Mouse (Mus musculus): ENCODE measurements around the gene Epb41l1. TPM values are rescaled to one million over a fixed set of nuclear protein-coding genes. Genes with fewer than 3 reads are reported as not detected.

Gene Epb41l1
- polyA plus RNA-seq, 1 experiment from 2014 or later = 4.2 TPM

DNA sequence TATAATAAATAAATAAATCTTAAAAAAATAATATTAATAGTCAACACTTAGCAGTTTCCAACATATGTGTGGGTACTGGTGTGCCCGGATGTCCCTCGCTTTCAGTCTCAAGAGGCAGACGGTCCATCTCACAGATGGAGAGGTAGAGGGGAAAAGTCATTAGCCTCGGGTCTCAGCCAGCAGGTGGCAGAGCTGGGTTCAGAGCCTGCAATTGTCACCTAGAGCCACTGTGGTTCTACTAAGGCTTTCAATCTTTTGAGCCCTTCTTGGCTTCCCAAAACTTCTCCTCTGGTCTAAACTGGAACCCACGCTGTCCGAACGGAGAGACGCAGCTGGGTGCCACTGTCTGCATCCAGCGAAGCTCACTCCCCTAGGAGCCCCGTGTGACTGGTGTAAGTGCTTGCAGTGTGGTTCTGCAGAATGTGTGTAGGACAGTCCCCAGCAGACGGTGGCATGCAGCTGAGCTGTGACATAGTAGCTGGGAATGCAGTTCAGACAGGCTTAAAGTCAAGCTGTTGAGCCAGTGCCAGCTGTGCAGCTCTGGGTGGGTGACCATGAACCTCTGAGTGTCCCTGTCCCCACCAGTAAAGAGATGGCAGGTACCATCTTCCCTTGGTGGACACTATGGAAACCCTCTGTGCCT, 163.6 kb downstream of the Epb41l1 start:
- Histone ChIP-seq H3K4me1 (replicated peaks; ENCODE audit: control insufficient read depth, insufficient read depth, low read length) (no peaks in the 10 kb centered on the region), H3K4me2 (ENCODE audit: low read length) (no peak overlapping the region), H3K9ac (ENCODE audit: low read length) (no peak overlapping the region), H3K27ac (ENCODE audit: low read depth) (no peak overlapping the region), H3K4me3 (ENCODE audit: low read depth, low read length) (no peak overlapping the region), H3K27me3 (replicated peaks; ENCODE audit: control insufficient read depth, insufficient read depth, low read length) (no peaks in the 10 kb centered on the region), H3K36me3 (ENCODE audit: control insufficient read depth, insufficient read depth, low read length) (no peaks in the 10 kb centered on the region), H3K9me3 (ENCODE audit: control insufficient read depth, low read length) (no peaks in the 10 kb centered on the region)
- WGBS = 62% methylated on average over 11 of the region's 11 CpGs
- ATAC-seq (replicated peaks; ENCODE audit: low FRiP score, low TSS enrichment, low read depth) = no peak
- DNase-seq (ENCODE audit: low spot score) = no peak

DNA sequence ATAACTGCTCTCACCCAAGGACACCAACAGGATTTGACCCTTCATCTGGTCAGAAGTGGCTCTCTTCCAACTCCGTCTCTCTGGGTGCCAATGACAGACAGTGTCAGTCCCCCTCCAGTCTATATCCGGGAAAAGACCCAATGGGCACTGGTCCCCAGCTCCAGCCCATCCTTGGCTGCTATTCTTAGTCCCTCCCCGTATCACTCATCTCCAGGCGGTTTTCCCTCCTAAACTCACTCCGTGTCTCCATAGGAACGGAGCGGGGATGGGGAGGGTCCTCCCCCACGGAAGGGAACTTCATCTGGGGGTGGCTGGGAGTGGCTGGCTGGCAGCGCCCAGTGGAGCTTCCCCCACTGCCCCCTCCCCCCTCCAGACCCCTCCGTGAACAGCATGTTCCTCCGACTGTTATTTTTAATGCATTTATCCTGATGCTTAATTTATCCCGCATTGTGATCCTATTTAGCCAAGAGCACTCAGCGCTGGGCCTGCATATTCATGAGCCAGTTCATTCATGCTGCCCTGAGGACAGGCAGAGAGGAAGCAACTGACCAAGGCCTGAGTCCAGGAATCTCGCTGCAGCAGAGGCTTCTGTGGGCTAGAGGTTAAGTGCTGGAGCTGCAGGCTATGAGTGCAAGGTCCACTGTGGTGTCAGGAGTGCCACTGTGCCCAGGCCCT, 164.2 kb downstream of the Epb41l1 start:
- Histone ChIP-seq H3K4me2 (ENCODE audit: low read length) (no peak overlapping the region), H3K27me3 (replicated peaks; ENCODE audit: control insufficient read depth, insufficient read depth, low read length) (no peaks in the 10 kb centered on the region), H3K4me3 (ENCODE audit: low read depth, low read length) (no peak overlapping the region), H3K9me3 (ENCODE audit: control insufficient read depth, low read length) (no peaks in the 10 kb centered on the region), H3K9ac (ENCODE audit: low read length) (no peak overlapping the region), H3K36me3 (ENCODE audit: control insufficient read depth, insufficient read depth, low read length) (no peaks in the 10 kb centered on the region), H3K27ac (ENCODE audit: low read depth) (no peak overlapping the region), H3K4me1 (replicated peaks; ENCODE audit: control insufficient read depth, insufficient read depth, low read length) (no peaks in the 10 kb centered on the region)
- 49% methylated on average over 14 of the region's 14 CpGs for WGBS
- no peak for DNase-seq (ENCODE audit: low spot score)
- no peak for ATAC-seq (replicated peaks; ENCODE audit: low FRiP score, low TSS enrichment, low read depth)

DNA sequence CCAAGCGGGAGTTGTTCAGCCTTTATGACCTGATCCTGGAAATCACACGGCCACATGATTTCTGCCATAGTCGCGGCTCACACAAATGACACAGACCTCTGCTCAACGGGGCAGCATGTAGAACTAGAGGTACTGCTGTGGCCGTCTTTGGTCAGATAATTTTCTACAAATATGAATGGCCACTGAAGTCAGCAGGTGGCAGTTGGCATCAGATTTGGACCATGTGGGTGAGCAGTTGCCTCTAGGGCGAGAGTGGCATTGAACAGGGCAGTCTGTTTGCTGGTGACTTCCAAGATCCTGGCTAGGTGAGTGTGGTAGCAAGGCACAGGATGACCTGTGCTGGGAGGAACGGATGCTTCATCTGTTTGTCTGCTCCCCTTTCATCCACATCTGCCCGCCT, 168.8 kb downstream of the Epb41l1 start:
- ATAC-seq (replicated peaks; ENCODE audit: low FRiP score, low TSS enrichment, low read depth) (no peak), DNase-seq (ENCODE audit: low spot score) (no peak)
- Histone ChIP-seq H3K9ac (ENCODE audit: low read length) (no peak overlapping the region), H3K4me2 (ENCODE audit: low read length) (no peak overlapping the region), H3K4me1 (replicated peaks; ENCODE audit: control insufficient read depth, insufficient read depth, low read length) (no peaks in the 10 kb centered on the region), H3K4me3 (ENCODE audit: low read depth, low read length) (no peak overlapping the region), H3K36me3 (ENCODE audit: control insufficient read depth, insufficient read depth, low read length) (no peaks in the 10 kb centered on the region), H3K9me3 (ENCODE audit: control insufficient read depth, low read length) (no peaks in the 10 kb centered on the region), H3K27me3 (replicated peaks; ENCODE audit: control insufficient read depth, insufficient read depth, low read length) (no peaks in the 10 kb centered on the region), H3K27ac (ENCODE audit: low read depth) (no peak overlapping the region)
- 92% methylated on average over 9 of the region's 9 CpGs for WGBS

Small RNA genes lying within 50 kb of the gene (microRNA-seq; reads per million reads assigned to microRNA genes)
- not detected for gene Gm22758

Other genes with a start within 250 kb of the Epb41l1 start
- 622 and 652 TPM in 2 replicates for gene Rbm39, start 240.7 kb upstream of the Epb41l1 start, polyA plus RNA-seq (2014; fragmentation: Nextera tagmentation; extraction: Ambion mirVana)
- 72.4 and 76.1 TPM in 2 replicates for gene Phf20, start 224.4 kb upstream of the Epb41l1 start, polyA plus RNA-seq (2014; fragmentation: Nextera tagmentation; extraction: Ambion mirVana)
- 3.3 and 4.2 TPM in 2 replicates for gene Cnbd2, start 108.6 kb upstream of the Epb41l1 start, polyA plus RNA-seq (2014; fragmentation: Nextera tagmentation; extraction: Ambion mirVana)
- gene Scand1, start 108.2 kb upstream of the Epb41l1 start, polyA plus RNA-seq (2014; fragmentation: Nextera tagmentation; extraction: Ambion mirVana) = 55.2 and 66.7 TPM in 2 replicates
- 38.6 and 40.8 TPM in 2 replicates for gene Aar2, start 126.7 kb downstream of the Epb41l1 start, polyA plus RNA-seq (2014; fragmentation: Nextera tagmentation; extraction: Ambion mirVana)
- gene Dlgap4, start 192.8 kb downstream of the Epb41l1 start, polyA plus RNA-seq (2014; fragmentation: Nextera tagmentation; extraction: Ambion mirVana) = 74.8 and 85.4 TPM in 2 replicates

Data from intestine, embryonic 14.5 days (tissue).